Mouse (Mus musculus) forebrain, embryonic 11.5 days (tissue): ENCODE data around the gene Gnai3. TPM values are rescaled to one million over a fixed set of nuclear protein-coding genes. Genes with fewer than 3 reads are reported as not detected.

Source experiments
- ATAC-seq: fragments of 200-750 bp; cut with Nextera tagmentation; replicated peaks from 2 replicates; pipeline ENCODE4 v1.8.0; 2017; ENCODE audit warnings: moderate TSS enrichment; ENCODE audit not compliant: low FRiP score
- DNase-seq: peaks from one replicate; pipeline ENCODE4 v3.0.0-alpha.2; 2017; ENCODE audit warnings: low spot score
- H3K27ac ChIP-seq: fragments of 300-500 bp; sonication (generic); 2 replicates; pipeline ENCODE4 v1.5.1; 2014; ENCODE audit warnings: low read depth, low read length
- H3K27me3 ChIP-seq: fragments of 300-500 bp; sonication (generic); 2 replicates; pipeline ENCODE4 v1.6.1; 2014; ENCODE audit warnings: mild to moderate bottlenecking, low read length, mixed read lengths; ENCODE audit not compliant: control insufficient read depth, insufficient read depth
- H3K36me3 ChIP-seq: fragments of 300-500 bp; sonication (generic); 2 replicates; pipeline ENCODE4 v1.6.1; 2014; ENCODE audit warnings: mild to moderate bottlenecking, low read length, moderate library complexity, mixed read lengths; ENCODE audit not compliant: control insufficient read depth, insufficient read depth
- H3K4me1 ChIP-seq: fragments of 300-500 bp; sonication (generic); replicated peaks from 2 replicates; pipeline ENCODE4 v1.6.1; 2014; ENCODE audit warnings: low read length, mixed read lengths; ENCODE audit not compliant: control insufficient read depth, insufficient read depth
- H3K4me2 ChIP-seq: fragments of 300-500 bp; sonication (generic); 2 replicates; pipeline ENCODE4 v1.6.1; 2014; ENCODE audit warnings: low read depth, mild to moderate bottlenecking, low read length, moderate library complexity, mixed read lengths; ENCODE audit not compliant: severe bottlenecking
- H3K4me3 ChIP-seq: fragments of 300-500 bp; sonication (generic); 2 replicates; pipeline ENCODE4 v1.5.1; 2014; ENCODE audit warnings: low read depth, low read length
- H3K9ac ChIP-seq: fragments of 300-500 bp; sonication (generic); 2 replicates; pipeline ENCODE4 v1.6.1; 2014; ENCODE audit warnings: low read length
- H3K9me3 ChIP-seq: fragments of 300-500 bp; sonication (generic); 2 replicates; pipeline ENCODE4 v1.6.1; 2016; ENCODE audit warnings: low read length, mixed read lengths; ENCODE audit not compliant: control insufficient read depth
- WGBS: fragments of 180-500 bp; shearing (Covaris S2); extraction: QIAGEN DNeasy Blood & Tissue Kit; methylation state at CpG from one replicate; pipeline ENCODE4 v1.1.7; 2014; 5-methylcytosine and 5-hydroxymethylcytosine counted together
- polyA plus RNA-seq: library from polyadenylated mRNA; unstranded; fragments of >200 nt; fragmentation: Nextera tagmentation; extraction: Ambion mirVana; gene quantifications from 2 replicates; pipeline ENCODE4 v1.2.1, GENCODE M21; 2014

The Gnai3 gene
- polyA plus RNA-seq, 1 experiment from 2014 or later: 213 TPM

GRCm38 (mm10) chr3:108129367-108129766 lies 16.6 kb downstream of the Gnai3 start:
- Histone ChIP-seq H3K4me1 (no peaks in the 10 kb centered on the region; the same call in 1 of the 2 replicates), H3K27me3 (no peaks in the 10 kb centered on the region), H3K4me3 (no peak overlapping the region), H3K27ac (no peak overlapping the region), H3K9me3 (no peaks in the 10 kb centered on the region), H3K4me2 (no peak overlapping the region), H3K9ac (no peak overlapping the region), H3K36me3 (no peaks in the 10 kb centered on the region)
- ATAC-seq (no peak), DNase-seq (no peak)
- 92% methylated on average over 4 of the region's 4 CpGs for WGBS

- Histone ChIP-seq H3K9me3 (no peaks in the 10 kb centered on the region), H3K4me1 (no peaks in the 10 kb centered on the region; the same call in 1 of the 2 replicates), H3K4me3 (no peak overlapping the region), H3K9ac (no peak overlapping the region), H3K27ac (no peak overlapping the region), H3K36me3 (no peaks in the 10 kb centered on the region), H3K4me2 (no peak overlapping the region), H3K27me3 (no peaks in the 10 kb centered on the region)
- WGBS: 81% methylated on average over 5 of the region's 5 CpGs
- DNase-seq: no peak
- no peak for ATAC-seq
Observed at GRCm38 (mm10) chr3:108128520-108128919, 17.4 kb downstream of the Gnai3 start.

DNA sequence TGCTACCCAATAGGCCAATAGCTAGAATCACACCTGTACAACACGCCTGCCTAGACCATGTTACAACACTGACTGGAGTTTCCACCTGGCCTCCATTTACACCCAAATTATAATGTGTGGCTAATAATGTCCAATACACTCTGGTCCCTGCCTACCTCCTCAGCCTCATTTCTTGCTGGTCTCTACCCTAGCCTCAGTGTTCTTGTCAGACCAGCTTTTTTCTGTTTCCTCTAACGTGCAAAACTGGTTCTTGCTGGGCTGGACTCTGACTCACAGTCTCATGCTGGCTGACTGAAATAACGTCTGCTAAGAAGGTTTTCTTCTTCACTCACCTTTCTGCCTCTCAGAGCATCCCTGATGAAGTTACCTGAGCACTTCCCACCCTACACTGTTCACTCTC lies 19.6 kb downstream of the Gnai3 start:
- Histone ChIP-seq H3K4me3 (no peak overlapping the region), H3K4me2 (no peak overlapping the region), H3K27me3 (no peaks in the 10 kb centered on the region), H3K9ac (no peak overlapping the region), H3K36me3 (no peaks in the 10 kb centered on the region; the same call in 1 of the 2 replicates), H3K9me3 (no peaks in the 10 kb centered on the region), H3K4me1 (no peaks in the 10 kb centered on the region; the same call in 1 of the 2 replicates), H3K27ac (no peak overlapping the region)
- WGBS: 91% methylated on average over 3 of the region's 3 CpGs
- no peak for ATAC-seq
- DNase-seq: no peak

DNA sequence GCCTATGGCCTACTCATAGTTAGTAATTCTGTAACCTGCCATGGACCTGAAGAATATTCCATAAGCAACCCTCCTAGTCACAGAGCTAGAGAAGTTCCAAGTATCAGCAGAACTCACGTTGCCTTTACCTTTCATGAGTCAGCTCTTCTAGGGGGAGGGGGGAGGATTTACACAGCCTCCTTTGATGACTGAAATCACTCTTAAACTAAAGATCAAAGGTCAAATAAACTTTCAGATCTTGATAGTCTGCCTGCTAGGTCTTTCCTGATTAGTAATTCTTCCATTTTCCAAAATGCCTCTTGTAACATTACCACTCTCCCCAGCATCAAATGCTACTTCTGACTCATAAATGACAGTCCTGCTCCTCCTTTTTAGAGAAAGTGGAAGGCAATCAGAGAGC lies 21.8 kb downstream of the Gnai3 start:
- Histone ChIP-seq H3K27me3 (no peaks in the 10 kb centered on the region), H3K9ac (no peak overlapping the region), H3K36me3 (no peaks in the 10 kb centered on the region; the same call in 1 of the 2 replicates), H3K4me3 (no peak overlapping the region), H3K9me3 (no peaks in the 10 kb centered on the region), H3K4me2 (no peak overlapping the region), H3K27ac (no peak overlapping the region), H3K4me1 (no peaks in the 10 kb centered on the region)
- ATAC-seq (no peak), DNase-seq (no peak)
- 75% methylated on average over 1 of the region's 1 CpGs for WGBS

- H3K9ac ChIP-seq: no peak overlapping the region
- H3K4me3 ChIP-seq: no peak overlapping the region
- no peaks in the 10 kb centered on the region for H3K27me3 ChIP-seq
- DNase-seq (no peak), ATAC-seq (no peak)
- H3K4me2 ChIP-seq: no peak overlapping the region
- H3K27ac ChIP-seq: no peak overlapping the region
- 95% methylated on average over 5 of the region's 5 CpGs for WGBS
- H3K4me1 ChIP-seq: no peaks in the 10 kb centered on the region
- H3K36me3 ChIP-seq: no peaks in the 10 kb centered on the region; the same call in 1 of the 2 replicates
- no peaks in the 10 kb centered on the region for H3K9me3 ChIP-seq
Observed at GRCm38 (mm10) chr3:108123242-108123641, 22.7 kb downstream of the Gnai3 start.

DNA sequence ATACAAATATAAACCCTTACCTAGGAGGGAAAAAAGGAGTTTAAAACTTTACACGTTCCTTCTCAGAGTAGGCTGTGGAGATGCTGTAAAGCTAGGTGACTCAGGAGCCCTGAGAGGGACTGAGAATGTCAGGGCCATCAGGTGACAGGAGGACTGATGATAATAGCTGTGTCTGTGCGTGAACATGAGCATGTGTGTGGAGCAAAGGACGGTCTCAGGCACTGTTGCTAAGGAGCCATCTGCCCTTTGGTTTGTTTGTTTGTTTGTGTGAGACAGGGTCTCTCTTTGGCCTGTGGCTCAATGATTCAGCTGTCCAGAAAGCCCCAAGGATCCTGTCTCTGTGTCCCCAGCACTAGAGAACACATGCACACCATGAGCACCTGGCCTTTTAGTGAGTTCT lies 24.8 kb downstream of the Gnai3 start:
- WGBS: 96% methylated on average over 3 of the region's 3 CpGs
- ATAC-seq (no peak), DNase-seq (no peak)
- Histone ChIP-seq H3K4me1 (no peaks in the 10 kb centered on the region), H3K36me3 (no peaks in the 10 kb centered on the region; the same call in 1 of the 2 replicates), H3K9me3 (no peaks in the 10 kb centered on the region), H3K27me3 (no peaks in the 10 kb centered on the region), H3K9ac (no peak overlapping the region), H3K4me2 (no peak overlapping the region), H3K4me3 (no peak overlapping the region), H3K27ac (no peak overlapping the region)

DNA sequence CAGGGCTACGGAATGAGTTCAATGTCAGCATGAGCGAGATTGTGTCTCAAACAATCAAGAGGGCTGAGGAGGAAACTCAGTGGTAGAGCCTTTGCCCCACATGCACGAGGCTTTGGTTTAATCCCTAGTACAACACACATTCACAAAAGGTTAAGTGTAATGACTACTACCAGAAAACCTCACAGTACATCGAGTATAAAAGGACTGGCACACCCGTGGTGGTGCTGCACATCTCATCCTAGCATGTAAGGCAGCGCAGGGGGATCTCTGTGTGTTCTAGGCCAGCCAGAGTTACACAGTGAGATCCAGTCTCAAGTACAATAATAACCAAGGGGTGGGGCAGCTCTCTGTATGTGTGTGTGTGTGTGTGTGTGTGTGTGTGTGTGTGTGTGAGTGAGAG lies 28.5 kb downstream of the Gnai3 start:
- peaks cover 3% of the 10 kb centered on the region; the same call in 1 of the 2 replicates for H3K36me3 ChIP-seq
- no peak overlapping the region for H3K4me2 ChIP-seq
- WGBS: 87% methylated on average over 6 of the region's 6 CpGs
- H3K4me3 ChIP-seq: no peak overlapping the region
- H3K4me1 ChIP-seq: no peaks in the 10 kb centered on the region
- DNase-seq (no peak), ATAC-seq (no peak)
- no peaks in the 10 kb centered on the region for H3K9me3 ChIP-seq
- H3K9ac ChIP-seq: no peak overlapping the region
- H3K27me3 ChIP-seq: no peaks in the 10 kb centered on the region
- H3K27ac ChIP-seq: no peak overlapping the region

GRCm38 (mm10) chr3:108113591-108114289 lies 32.2 kb downstream of the Gnai3 start:
- 94% methylated on average over 7 of the region's 7 CpGs for WGBS
- Histone ChIP-seq H3K27ac (no peak overlapping the region), H3K36me3 (peaks cover 5% of the 10 kb centered on the region; the same call in 1 of the 2 replicates), H3K9me3 (no peaks in the 10 kb centered on the region), H3K9ac (no peak overlapping the region), H3K4me1 (no peaks in the 10 kb centered on the region), H3K27me3 (no peaks in the 10 kb centered on the region), H3K4me2 (no peak overlapping the region), H3K4me3 (no peak overlapping the region)
- ATAC-seq (no peak), DNase-seq (no peak)

GRCm38 (mm10) chr3:108112666-108113065 lies 33.3 kb downstream of the Gnai3 start:
- Histone ChIP-seq H3K27ac (no peak overlapping the region), H3K9ac (no peak overlapping the region), H3K4me3 (no peak overlapping the region), H3K27me3 (no peaks in the 10 kb centered on the region), H3K9me3 (no peaks in the 10 kb centered on the region), H3K4me2 (no peak overlapping the region), H3K36me3 (peaks cover 5% of the 10 kb centered on the region; the same call in 1 of the 2 replicates), H3K4me1 (no peaks in the 10 kb centered on the region)
- WGBS: 91% methylated on average over 4 of the region's 4 CpGs
- no peak for DNase-seq
- ATAC-seq: no peak
